Mouse (Mus musculus): ENCODE measurements around the gene Baz2b. TPM values are rescaled to one million over a fixed set of nuclear protein-coding genes. Genes with fewer than 3 reads are reported as not detected.

The Baz2b gene
- polyA plus RNA-seq, 2 experiments = 36.0 to 45.6 TPM

GRCm38 (mm10) chr2:60096625-60097024 lies 113.0 kb downstream of the Baz2b start:
- no peak overlapping the region for H3K4me2 ChIP-seq (replicated peaks; ENCODE audit: low read depth, low read length, severe bottlenecking)
- H3K27ac ChIP-seq (replicated peaks; ENCODE audit: low read depth, low read length) = no peak overlapping the region
- WGBS = 86% methylated on average over 4 of the region's 4 CpGs
- no peak overlapping the region for H3K4me3 ChIP-seq (replicated peaks; ENCODE audit: low read length)
- H3K9me3 ChIP-seq (ENCODE audit: control insufficient read depth, low read length) = no peaks in the 10 kb centered on the region
- H3K4me1 ChIP-seq (ENCODE audit: control insufficient read depth, insufficient read depth, low read length) = no peaks in the 10 kb centered on the region
- no peak for TF ChIP-seq POLR2A (IDR thresholded peaks at IDR 0.05; ENCODE audit: borderline replicate concordance, extremely low read depth, insufficient read depth, insufficient read length)
- DNase-seq (ENCODE audit: low spot score) (no peak), ATAC-seq (ENCODE audit: low FRiP score, low read depth) (no peak)
- H3K36me3 ChIP-seq (ENCODE audit: control insufficient read depth, insufficient read depth, low read length) = 0 out of 2 replicates have a peak, but pooled peaks cover 2% of the 10 kb centered on the region
- H3K9ac ChIP-seq (ENCODE audit: low read depth, low read length, severe bottlenecking) = no peak overlapping the region
- no peaks in the 10 kb centered on the region for H3K27me3 ChIP-seq (ENCODE audit: control insufficient read depth, insufficient read depth, low read length)

- Histone ChIP-seq H3K27me3 (ENCODE audit: control insufficient read depth, insufficient read depth, low read length) (no peaks in the 10 kb centered on the region), H3K9ac (ENCODE audit: low read depth, low read length, severe bottlenecking) (no peak overlapping the region), H3K4me2 (replicated peaks; ENCODE audit: low read depth, low read length, severe bottlenecking) (no peak overlapping the region), H3K36me3 (ENCODE audit: control insufficient read depth, insufficient read depth, low read length) (no peaks in the 10 kb centered on the region), H3K9me3 (ENCODE audit: control insufficient read depth, low read length) (no peaks in the 10 kb centered on the region), H3K27ac (replicated peaks; ENCODE audit: low read depth, low read length) (no peak overlapping the region), H3K4me3 (replicated peaks; ENCODE audit: low read length) (no peak overlapping the region), H3K4me1 (ENCODE audit: control insufficient read depth, insufficient read depth, low read length) (peaks cover 8% of the 10 kb centered on the region; the same call in 1 of the 2 replicates)
- TF ChIP-seq POLR2A (IDR thresholded peaks at IDR 0.05; ENCODE audit: borderline replicate concordance, extremely low read depth, insufficient read depth, insufficient read length) = no peak
- DNase-seq (ENCODE audit: low spot score) (no peak), ATAC-seq (ENCODE audit: low FRiP score, low read depth) (no peak)
- 74% methylated on average over 6 of the region's 6 CpGs for whole genome bisulfite sequencing
Measured at GRCm38 (mm10) chr2:60090280-60090679, 119.4 kb downstream of the Baz2b start.

- Histone ChIP-seq H3K36me3 (ENCODE audit: control insufficient read depth, insufficient read depth, low read length) (no peaks in the 10 kb centered on the region), H3K4me2 (replicated peaks; ENCODE audit: low read depth, low read length, severe bottlenecking) (no peak overlapping the region), H3K9ac (ENCODE audit: low read depth, low read length, severe bottlenecking) (no peak overlapping the region), H3K4me1 (ENCODE audit: control insufficient read depth, insufficient read depth, low read length) (peaks cover 8% of the 10 kb centered on the region; the same call in 1 of the 2 replicates), H3K9me3 (ENCODE audit: control insufficient read depth, low read length) (no peaks in the 10 kb centered on the region), H3K4me3 (replicated peaks; ENCODE audit: low read length) (no peak overlapping the region), H3K27me3 (ENCODE audit: control insufficient read depth, insufficient read depth, low read length) (no peaks in the 10 kb centered on the region), H3K27ac (replicated peaks; ENCODE audit: low read depth, low read length) (no peak overlapping the region)
- 52% methylated on average over 15 of the region's 15 CpGs for WGBS
- ATAC-seq (ENCODE audit: low FRiP score, low read depth) (no peak), DNase-seq (ENCODE audit: low spot score) (no peak)
- no peak for TF ChIP-seq POLR2A (IDR thresholded peaks at IDR 0.05; ENCODE audit: borderline replicate concordance, extremely low read depth, insufficient read depth, insufficient read length)
Measured at GRCm38 (mm10) chr2:60089528-60090247, 120.0 kb downstream of the Baz2b start.

- peaks cover 8% of the 10 kb centered on the region; the same call in 1 of the 2 replicates for H3K4me1 ChIP-seq (ENCODE audit: control insufficient read depth, insufficient read depth, low read length)
- H3K36me3 ChIP-seq (ENCODE audit: control insufficient read depth, insufficient read depth, low read length) = no peaks in the 10 kb centered on the region
- no peaks in the 10 kb centered on the region for H3K9me3 ChIP-seq (ENCODE audit: control insufficient read depth, low read length)
- DNase-seq (ENCODE audit: low spot score) (no peak), ATAC-seq (ENCODE audit: low FRiP score, low read depth) (no peak)
- 84% methylated on average over 14 of the region's 14 CpGs for WGBS
- H3K27me3 ChIP-seq (ENCODE audit: control insufficient read depth, insufficient read depth, low read length) = no peaks in the 10 kb centered on the region
- TF ChIP-seq POLR2A (IDR thresholded peaks at IDR 0.05; ENCODE audit: borderline replicate concordance, extremely low read depth, insufficient read depth, insufficient read length) = no peak
- H3K27ac ChIP-seq (replicated peaks; ENCODE audit: low read depth, low read length) = no peak overlapping the region
- no peak overlapping the region for H3K4me2 ChIP-seq (replicated peaks; ENCODE audit: low read depth, low read length, severe bottlenecking)
- H3K4me3 ChIP-seq (replicated peaks; ENCODE audit: low read length) = no peak overlapping the region
- H3K9ac ChIP-seq (ENCODE audit: low read depth, low read length, severe bottlenecking) = no peak overlapping the region
Measured at GRCm38 (mm10) chr2:60088785-60089527, 120.7 kb downstream of the Baz2b start.

- Histone ChIP-seq H3K4me1 (ENCODE audit: control insufficient read depth, insufficient read depth, low read length) (peaks cover 8% of the 10 kb centered on the region; the same call in 1 of the 2 replicates), H3K4me2 (replicated peaks; ENCODE audit: low read depth, low read length, severe bottlenecking) (no peak overlapping the region), H3K27me3 (ENCODE audit: control insufficient read depth, insufficient read depth, low read length) (no peaks in the 10 kb centered on the region), H3K36me3 (ENCODE audit: control insufficient read depth, insufficient read depth, low read length) (no peaks in the 10 kb centered on the region), H3K4me3 (replicated peaks; ENCODE audit: low read length) (no peak overlapping the region), H3K27ac (replicated peaks; ENCODE audit: low read depth, low read length) (no peak overlapping the region), H3K9ac (ENCODE audit: low read depth, low read length, severe bottlenecking) (no peak overlapping the region), H3K9me3 (ENCODE audit: control insufficient read depth, low read length) (no peaks in the 10 kb centered on the region)
- WGBS = 43% methylated on average over 8 of the region's 8 CpGs
- ATAC-seq (ENCODE audit: low FRiP score, low read depth) (0 out of 2 replicates have a peak, but pooled peaks have one; percentile 50), DNase-seq (ENCODE audit: low spot score) (peak; percentile 20)
- no peak for TF ChIP-seq POLR2A (IDR thresholded peaks at IDR 0.05; ENCODE audit: borderline replicate concordance, extremely low read depth, insufficient read depth, insufficient read length)
Measured at GRCm38 (mm10) chr2:60086197-60086903, 123.3 kb downstream of the Baz2b start.
